Mouse (Mus musculus): Measurements from ENCODE around the gene Rtn4.

- no peak for TF ChIP-seq POLR2A (IDR thresholded peaks at IDR 0.05; ENCODE audit: insufficient read depth, low read length)
- TF ChIP-seq CTCF (IDR thresholded peaks at IDR 0.05; ENCODE audit: low read depth, low read length), result no peak
- no peak for TF ChIP-seq EP300 (IDR thresholded peaks at IDR 0.05; ENCODE audit: insufficient read depth, low read depth, low read length)
These were observed 2.0 kb downstream of the Rtn4 start for GRCm38 (mm10) chr11:29694754-29695153.
